Mouse (Mus musculus): ENCODE data around the gene Glg1.

DNA sequence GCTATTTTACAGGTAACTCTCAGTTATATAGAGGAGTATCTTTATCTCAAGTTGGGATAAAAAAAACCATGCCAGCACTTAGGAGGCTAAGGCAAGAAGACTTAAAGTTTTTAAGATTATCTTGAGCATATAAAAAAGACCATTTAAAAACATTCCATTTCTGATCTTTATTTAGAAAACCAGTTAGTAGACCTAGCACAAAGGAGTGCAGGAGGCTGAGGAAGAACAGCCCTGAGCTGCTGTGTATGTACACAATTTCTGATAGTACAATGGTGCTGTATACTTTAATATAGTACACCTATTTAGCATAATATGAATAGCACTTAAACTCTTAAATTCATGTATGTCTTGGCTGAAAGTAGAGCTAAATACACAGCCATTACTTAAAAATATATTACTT is 10.9 kb downstream of the Glg1 start:
- no peak for TF ChIP-seq CTCF (IDR thresholded peaks at IDR 0.05; ENCODE audit: extremely low read depth, insufficient read depth, low read length)
- TF ChIP-seq POLR2A (IDR thresholded peaks at IDR 0.05; ENCODE audit: extremely low read depth, insufficient read depth, low read length), result no peak
